16 mouse cellular contexts compared by ENCODE assay signal in genomic region chr16:34901031-34901430, GRCm38 (mm10).
DNase-seq lines count a peak whose midpoint lies in the region; ATAC-seq and TF ChIP-seq lines count a peak whose summit lies in the region.
"Had no signal": no experiment of that assay in that cellular context is flagged by ENCODE, and none has a peak within 500 bp of the region (broad histone marks: within the 10 kb centered on the region; RNA-seq: fewer than 3 reads in every experiment).

No protein-coding gene starts in this region.

- no peak for DNase-seq in heart, postnatal 0 days (ENCODE audit: low spot score)
- DNase-seq in heart, adult 8-10 months (ENCODE audit: low spot score), result no peak
- no peak for DNase-seq in midbrain, embryonic 10.5 days (ENCODE audit: low spot score)
- peak; percentile 54 for DNase-seq in retina, postnatal 1 day
- no peak for DNase-seq in left cerebral cortex, postnatal 36 days (ENCODE audit: low spot score in 2 of 2)
- no peak for DNase-seq in forebrain, embryonic 11.5 days (ENCODE audit: low spot score)
- DNase-seq: gastrocnemius, postnatal 14 days; layer of hippocampus, adult 9-11 months; spleen, adult 18-20 months had no signal

- no peak overlapping the region for H3K4me2 ChIP-seq in heart, postnatal 0 days (ENCODE audit: low read depth, low read length)
- H3K4me2 ChIP-seq in midbrain, embryonic 16.5 days (ENCODE audit: low read length), result no peak overlapping the region
- H3K4me2 ChIP-seq in forebrain, embryonic 11.5 days (ENCODE audit: low read depth, low read length, severe bottlenecking), result no peak overlapping the region
- H3K4me2 ChIP-seq: forebrain, embryonic 15.5 days; hindbrain, embryonic 12.5 days; limb, embryonic 13.5 days; neural tube, embryonic 12.5 days had no signal

- H3K27me3 ChIP-seq in heart, postnatal 0 days (ENCODE audit: control insufficient read depth, insufficient read depth, low read length), result no peaks in the 10 kb centered on the region
- peaks cover 5% of the 10 kb centered on the region; the same call in 1 of the 2 replicates for H3K27me3 ChIP-seq in midbrain, embryonic 10.5 days (ENCODE audit: low read depth, poor library complexity, severe bottlenecking)
- no peaks in the 10 kb centered on the region for H3K27me3 ChIP-seq in midbrain, embryonic 16.5 days (ENCODE audit: control insufficient read depth, insufficient read depth, low read depth, low read length)
- no peaks in the 10 kb centered on the region for H3K27me3 ChIP-seq in forebrain, embryonic 11.5 days (ENCODE audit: control insufficient read depth, insufficient read depth, low read length)
- H3K27me3 ChIP-seq: forebrain, embryonic 15.5 days; hindbrain, embryonic 12.5 days; neural tube, embryonic 12.5 days had no signal

- no peak overlapping the region for H3K4me3 ChIP-seq in heart, postnatal 0 days (ENCODE audit: low read depth, low read length)
- H3K4me3 ChIP-seq in midbrain, embryonic 10.5 days, result no peak overlapping the region
- H3K4me3 ChIP-seq in midbrain, embryonic 16.5 days (ENCODE audit: low read depth, low read length), result no peak overlapping the region
- no peak overlapping the region for H3K4me3 ChIP-seq in forebrain, embryonic 11.5 days (ENCODE audit: low read depth, low read length)
- H3K4me3 ChIP-seq: forebrain, embryonic 15.5 days; hindbrain, embryonic 12.5 days; limb, embryonic 13.5 days; neural tube, embryonic 12.5 days had no signal

- no peaks in the 10 kb centered on the region for H3K36me3 ChIP-seq in heart, postnatal 0 days (replicated peaks; ENCODE audit: control insufficient read depth, insufficient read depth, low read length)
- no peaks in the 10 kb centered on the region for H3K36me3 ChIP-seq in midbrain, embryonic 10.5 days
- H3K36me3 ChIP-seq in midbrain, embryonic 16.5 days (ENCODE audit: control insufficient read depth, insufficient read depth, low read length), result no peaks in the 10 kb centered on the region
- no peaks in the 10 kb centered on the region for H3K36me3 ChIP-seq in forebrain, embryonic 11.5 days (ENCODE audit: control insufficient read depth, insufficient read depth, low read length)
- H3K36me3 ChIP-seq: forebrain, embryonic 15.5 days; hindbrain, embryonic 12.5 days; limb, embryonic 13.5 days; neural tube, embryonic 12.5 days had no signal

- H3K9me3 ChIP-seq in heart, postnatal 0 days (replicated peaks; ENCODE audit: control insufficient read depth, low read length), result no peaks in the 10 kb centered on the region
- no peaks in the 10 kb centered on the region for H3K9me3 ChIP-seq in midbrain, embryonic 10.5 days (replicated peaks)
- H3K9me3 ChIP-seq in midbrain, embryonic 16.5 days (replicated peaks; ENCODE audit: control insufficient read depth, low read length, poor library complexity, severe bottlenecking), result no peaks in the 10 kb centered on the region
- H3K9me3 ChIP-seq in forebrain, embryonic 11.5 days (ENCODE audit: control insufficient read depth, low read length), result no peaks in the 10 kb centered on the region
- H3K9me3 ChIP-seq: forebrain, embryonic 15.5 days; hindbrain, embryonic 12.5 days; limb, embryonic 13.5 days; neural tube, embryonic 12.5 days had no signal

- H3K9ac ChIP-seq in heart, postnatal 0 days (replicated peaks; ENCODE audit: low read depth, low read length), result 0 out of 2 replicates have a peak overlapping the region, but pooled peaks have one; percentile 23
- H3K9ac ChIP-seq in midbrain, embryonic 16.5 days (ENCODE audit: low read depth, low read length), result no peak overlapping the region
- H3K9ac ChIP-seq in forebrain, embryonic 11.5 days (ENCODE audit: low read length), result no peak overlapping the region
- H3K9ac ChIP-seq: forebrain, embryonic 15.5 days; hindbrain, embryonic 12.5 days; limb, embryonic 13.5 days; liver, embryonic 14.5 days; neural tube, embryonic 12.5 days had no signal

- peaks cover 24% of the 10 kb centered on the region for H3K4me1 ChIP-seq in heart, postnatal 0 days (ENCODE audit: control insufficient read depth, insufficient read depth)
- peaks cover 36% of the 10 kb centered on the region for H3K4me1 ChIP-seq in midbrain, embryonic 10.5 days
- H3K4me1 ChIP-seq in midbrain, embryonic 16.5 days (ENCODE audit: control insufficient read depth, insufficient read depth, low read length), result peaks cover 17% of the 10 kb centered on the region
- no peaks in the 10 kb centered on the region; the same call in 1 of the 2 replicates for H3K4me1 ChIP-seq in forebrain, embryonic 11.5 days (replicated peaks; ENCODE audit: control insufficient read depth, insufficient read depth, low read length)

- 58% methylated on average over 2 of the region's 2 CpGs for WGBS in heart, postnatal 0 days
- 24% methylated on average over 2 of the region's 2 CpGs for WGBS in midbrain, embryonic 10.5 days
- WGBS in midbrain, embryonic 16.5 days, result 32% methylated on average over 2 of the region's 2 CpGs
- WGBS in forebrain, embryonic 11.5 days, result 39% methylated on average over 2 of the region's 2 CpGs

- TF ChIP-seq CTCF in heart, postnatal 0 days (IDR thresholded peaks at IDR 0.05; ENCODE audit: low read depth), result no peak

- ATAC-seq in heart, postnatal 0 days (ENCODE audit: insufficient read depth, low read depth), result no peak
- no peak for ATAC-seq in midbrain, embryonic 16.5 days
- ATAC-seq in forebrain, embryonic 11.5 days (replicated peaks; ENCODE audit: low FRiP score), result no peak
- ATAC-seq: forebrain, embryonic 15.5 days; inflammation-experienced regulatory T-cells, adult 6 months had no signal

- peak overlapping the region; percentile 18 for H3K27ac ChIP-seq in heart, postnatal 0 days (ENCODE audit: low read depth)
- peak overlapping the region; percentile 73 for H3K27ac ChIP-seq in midbrain, embryonic 10.5 days (replicated peaks)
- no peak overlapping the region for H3K27ac ChIP-seq in midbrain, embryonic 16.5 days (ENCODE audit: low read length)
- no peak overlapping the region for H3K27ac ChIP-seq in forebrain, embryonic 11.5 days (ENCODE audit: low read depth, low read length)
- H3K27ac ChIP-seq: forebrain, embryonic 15.5 days; hindbrain, embryonic 12.5 days; limb, embryonic 13.5 days; liver, embryonic 14.5 days; neural tube, embryonic 12.5 days had no signal

- TF ChIP-seq EP300 in heart, postnatal 0 days (IDR thresholded peaks at IDR 0.05; ENCODE audit: low read depth), result no peak

- intact Hi-C loops in left cerebral cortex, postnatal 36 days (cut with DNase I), result no loop called here

Comparison
In these comparisons a context has a peak if more than half of its experiments do, and no peak if none do; other contexts are left out.
1. H3K27ac ChIP-seq: peak in heart, postnatal 0 days (single experiment) and midbrain, embryonic 10.5 days (single experiment); none in midbrain, embryonic 16.5 days (single experiment) and forebrain, embryonic 11.5 days (single experiment).